Mouse (Mus musculus) kidney, adult 2 months (tissue): ENCODE measurements around the gene Gm26938. TPM values are rescaled to one million over a fixed set of nuclear protein-coding genes. Genes with fewer than 3 reads are reported as not detected.
A peak's percentile ranks its signal among the peaks of the same experiment; 100 is the strongest.

Source experiments
- DNase-seq: peaks from one replicate; pipeline ENCODE4 v3.0.0; 2021
- H3K27ac ChIP-seq: fragments of 200-500 bp; 2 replicates; pipeline ENCODE4 v1.5.1; 2012; ENCODE audit warnings: low read depth, low read length, control low read depth, inconsistent platforms; ENCODE audit not compliant: insufficient read depth
- H3K27me3 ChIP-seq: fragments of 200-500 bp; replicated peaks from 2 replicates; pipeline ENCODE4 v1.6.1; 2012; ENCODE audit warnings: mild to moderate bottlenecking, moderate library complexity, low read length, inconsistent platforms; ENCODE audit not compliant: control insufficient read depth, insufficient read depth
- H3K36me3 ChIP-seq: fragments of 200-500 bp; 2 replicates; pipeline ENCODE4 v1.6.1; 2012; ENCODE audit warnings: mild to moderate bottlenecking, moderate library complexity, low read length, inconsistent platforms; ENCODE audit not compliant: control insufficient read depth, insufficient read depth
- H3K4me1 ChIP-seq: fragments of 200-500 bp; 2 replicates; pipeline ENCODE4 v1.6.1; 2011; ENCODE audit warnings: low read length; ENCODE audit not compliant: control insufficient read depth, insufficient read depth
- H3K4me3 ChIP-seq: fragments of 200-500 bp; 2 replicates; pipeline ENCODE4 v1.5.1; 2011; ENCODE audit warnings: mild to moderate bottlenecking, low read depth, low read length, control low read depth; ENCODE audit not compliant: insufficient read depth
- CTCF ChIP-seq: fragments of 200-500 bp; conservative IDR thresholded peaks from 2 replicates; pipeline ENCODE4 v1.5.1; 2011; ENCODE audit warnings: low read depth, mild to moderate bottlenecking, control low read depth, low read length, moderate library complexity, mixed read lengths; ENCODE audit not compliant: insufficient read depth, insufficient read length
- POLR2A ChIP-seq: fragments of 200-500 bp; IDR thresholded peaks from one replicate; pipeline ENCODE4 v1.6.1; 2011; ENCODE audit warnings: low read depth, low read length, control low read depth
- WGBS: fragments of 180-500 bp; shearing (Covaris S2); methylation state at CpG from one replicate; pipeline ENCODE4 v1.1.7; 2018; 5-methylcytosine and 5-hydroxymethylcytosine counted together
- polyA plus RNA-seq: library from polyadenylated mRNA; depleted of rRNA; stranded (reverse); fragments of >200 nt; gene quantifications from 2 replicates; pipeline ENCODE4 v1.2.3, GENCODE M21; 2012; rRNA removed

The Gm26938 gene
- not detected in 2 replicates for polyA plus RNA-seq

DNA sequence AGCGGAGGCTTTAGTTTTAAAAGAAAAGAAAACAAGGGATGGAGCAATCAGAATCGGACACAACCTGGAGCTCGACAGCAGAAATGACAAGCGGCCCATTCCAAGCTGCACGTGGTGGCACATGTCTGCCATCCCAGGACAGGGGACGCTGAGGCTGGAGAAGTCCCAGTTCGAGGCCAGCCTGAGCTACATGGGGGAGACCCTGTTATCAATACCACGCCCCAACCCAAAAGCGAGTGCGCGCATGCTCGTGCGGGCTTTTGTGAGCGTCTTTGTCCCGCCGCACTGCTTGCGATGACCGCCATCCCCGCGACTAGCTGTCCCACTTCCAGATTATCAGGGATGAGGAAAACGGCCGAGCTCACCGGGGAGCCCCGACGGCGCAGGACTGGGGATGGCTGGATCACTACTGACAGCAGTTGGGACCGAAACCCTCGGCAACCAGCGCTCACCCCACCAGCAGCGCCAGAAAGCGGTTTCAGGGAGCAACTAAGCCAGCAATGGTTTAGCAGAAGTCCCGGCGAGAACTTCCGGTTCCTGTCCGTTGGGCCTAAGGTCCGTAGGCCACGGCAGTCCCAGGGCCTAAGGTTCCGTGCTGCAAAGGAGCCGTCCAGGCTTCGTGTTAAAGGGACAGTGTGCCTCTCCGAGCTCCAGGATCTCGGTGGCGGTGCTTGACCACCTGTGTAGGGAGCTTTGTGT lies at the start of gene Gm26938, which contains the start of gene Psmg3:
Gene Gm26938 (minus strand): TSS at position 51 of the 699 bp plus-strand sequence.
Gene Psmg3 (minus strand): TSS at position 529 of the 699 bp plus-strand sequence.
- under 1% methylated on average over 43 of the region's 43 CpGs for WGBS
- Histone ChIP-seq H3K4me1 (peaks cover 7% of the 10 kb centered on the region), H3K27ac (no peak within 1 kb of the TSS; the same call in 1 of the 2 replicates), H3K27me3 (no peaks in the 10 kb centered on the region), H3K36me3 (peaks cover 1% of the 10 kb centered on the region; the same call in 1 of the 2 replicates), H3K4me3 (peak within 1 kb of the TSS; percentile 95)
- DNase-seq: peak; percentile 94
- TF ChIP-seq CTCF: no peak
- TF ChIP-seq POLR2A: peak; percentile 43

DNA sequence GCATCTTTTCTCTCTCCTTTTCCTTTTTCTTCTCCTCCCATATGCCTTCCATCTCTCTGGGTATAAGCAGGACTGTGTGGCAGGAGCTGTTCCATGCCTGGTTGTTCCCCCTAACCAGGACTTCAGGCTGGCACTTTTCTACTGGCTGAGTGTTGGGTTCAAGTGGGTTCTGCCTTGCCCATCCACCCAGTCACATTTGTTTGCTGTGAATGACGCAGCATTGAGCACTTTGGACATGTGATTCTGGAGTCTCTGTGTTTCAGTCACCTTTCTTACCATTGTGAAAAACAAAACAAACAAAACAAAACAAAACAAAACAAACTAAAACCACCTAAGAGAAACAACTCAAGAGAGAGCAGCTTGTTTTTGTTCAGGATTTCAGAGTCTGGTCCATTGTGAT lies 45.3 kb upstream of the Gm26938 start:
- H3K27ac ChIP-seq: no peak overlapping the region
- no peak for DNase-seq
- no peaks in the 10 kb centered on the region for H3K27me3 ChIP-seq
- H3K4me3 ChIP-seq: no peak overlapping the region
- 88% methylated on average over 1 of the region's 1 CpGs for WGBS
- TF ChIP-seq CTCF: no peak
- no peak for TF ChIP-seq POLR2A
- H3K4me1 ChIP-seq: no peaks in the 10 kb centered on the region
- no peaks in the 10 kb centered on the region for H3K36me3 ChIP-seq

DNA sequence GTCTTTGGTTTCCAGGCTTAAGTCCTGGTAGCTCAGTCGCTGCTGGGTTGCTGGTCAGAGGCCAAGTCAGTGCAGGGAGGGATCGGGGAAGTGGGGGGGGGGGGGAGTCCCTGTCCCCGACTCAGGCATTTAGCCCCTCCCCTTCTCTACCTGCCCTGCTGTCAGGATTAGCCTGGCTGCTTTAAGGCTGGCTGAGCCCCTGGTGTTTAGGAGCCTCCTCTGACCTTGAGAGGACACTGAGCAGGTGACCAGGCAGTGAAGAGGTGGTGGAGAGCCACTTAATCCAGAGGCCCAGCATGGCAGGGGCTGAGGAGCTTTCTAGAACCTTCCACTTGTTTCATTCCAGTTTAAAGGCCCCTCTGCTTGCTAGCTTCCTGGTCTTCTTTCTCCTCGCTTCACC lies 44.7 kb upstream of the Gm26938 start:
- Histone ChIP-seq H3K27ac (no peak overlapping the region; the same call in 1 of the 2 replicates), H3K27me3 (no peaks in the 10 kb centered on the region), H3K4me3 (no peak overlapping the region), H3K4me1 (no peaks in the 10 kb centered on the region), H3K36me3 (no peaks in the 10 kb centered on the region)
- DNase-seq: peak; percentile 51
- no peak for TF ChIP-seq POLR2A
- no peak for TF ChIP-seq CTCF
- WGBS: 21% methylated on average over 4 of the region's 4 CpGs

DNA sequence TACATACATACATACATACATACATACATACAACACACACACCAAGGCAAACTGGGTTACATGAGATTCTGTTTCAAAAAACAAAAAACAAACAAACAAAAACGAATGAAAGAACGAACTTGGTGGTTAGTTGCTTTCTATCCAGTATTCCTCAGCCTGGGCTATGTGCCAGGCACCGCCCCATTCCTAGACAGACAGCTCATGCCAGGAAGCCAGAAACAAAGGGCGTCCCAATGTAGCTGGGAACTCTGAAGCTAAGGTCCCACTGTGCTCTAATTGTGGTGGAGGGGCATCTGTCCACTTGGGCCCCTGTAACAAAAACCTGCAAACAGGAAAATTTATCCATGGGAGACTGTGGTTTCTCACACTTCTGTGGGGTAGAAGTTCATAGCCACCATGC lies 36.6 kb upstream of the Gm26938 start:
- H3K4me1 ChIP-seq: no peaks in the 10 kb centered on the region
- TF ChIP-seq CTCF: no peak
- TF ChIP-seq POLR2A: no peak
- WGBS: 22% methylated on average over 4 of the region's 4 CpGs
- no peak overlapping the region for H3K27ac ChIP-seq
- H3K27me3 ChIP-seq: no peaks in the 10 kb centered on the region
- DNase-seq: peak; percentile 81
- no peak overlapping the region for H3K4me3 ChIP-seq
- no peaks in the 10 kb centered on the region for H3K36me3 ChIP-seq

DNA sequence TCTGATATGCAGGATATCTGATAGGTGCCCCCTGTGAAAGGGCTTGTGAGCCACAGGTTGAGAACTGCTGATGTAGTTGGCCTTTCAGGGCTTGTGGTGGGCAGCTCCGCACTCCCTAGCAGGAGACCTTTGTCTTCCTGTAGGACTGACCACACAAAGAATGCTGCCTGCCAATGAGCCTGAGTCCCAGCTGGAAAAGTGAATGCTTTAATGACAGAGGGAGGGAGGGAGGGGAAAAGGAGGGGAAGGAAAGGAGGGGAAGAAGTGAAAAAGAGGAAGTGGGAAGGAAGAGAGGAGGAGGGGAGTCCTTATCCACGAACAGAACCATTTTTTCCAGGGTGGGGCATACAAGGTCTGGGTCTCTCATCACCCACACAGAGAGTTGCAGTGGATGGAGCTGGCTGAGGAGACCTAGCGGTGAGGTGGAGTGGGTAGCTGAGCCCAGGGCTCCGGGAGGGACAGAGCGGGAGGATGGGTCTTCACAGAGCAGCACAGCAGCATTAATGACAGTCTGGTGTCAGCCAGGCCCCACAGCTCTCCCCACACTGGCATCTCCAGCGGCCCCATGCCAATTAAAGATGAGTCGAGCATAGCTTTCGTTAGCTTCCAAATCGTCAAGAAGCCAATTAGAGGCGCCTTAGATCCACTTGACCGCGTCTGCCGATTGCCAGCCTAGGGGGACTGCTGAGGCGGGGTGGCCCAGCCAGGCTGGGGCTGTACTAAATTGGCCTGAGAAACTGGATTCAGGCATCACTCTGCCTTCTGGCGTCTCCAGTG lies 34.3 kb upstream of the Gm26938 start:
- Histone ChIP-seq H3K36me3 (no peaks in the 10 kb centered on the region), H3K27me3 (no peaks in the 10 kb centered on the region), H3K4me1 (no peaks in the 10 kb centered on the region), H3K27ac (no peak overlapping the region), H3K4me3 (no peak overlapping the region)
- 39% methylated on average over 15 of the region's 15 CpGs for WGBS
- TF ChIP-seq CTCF (no peak), POLR2A (no peak)
- DNase-seq: no peak

DNA sequence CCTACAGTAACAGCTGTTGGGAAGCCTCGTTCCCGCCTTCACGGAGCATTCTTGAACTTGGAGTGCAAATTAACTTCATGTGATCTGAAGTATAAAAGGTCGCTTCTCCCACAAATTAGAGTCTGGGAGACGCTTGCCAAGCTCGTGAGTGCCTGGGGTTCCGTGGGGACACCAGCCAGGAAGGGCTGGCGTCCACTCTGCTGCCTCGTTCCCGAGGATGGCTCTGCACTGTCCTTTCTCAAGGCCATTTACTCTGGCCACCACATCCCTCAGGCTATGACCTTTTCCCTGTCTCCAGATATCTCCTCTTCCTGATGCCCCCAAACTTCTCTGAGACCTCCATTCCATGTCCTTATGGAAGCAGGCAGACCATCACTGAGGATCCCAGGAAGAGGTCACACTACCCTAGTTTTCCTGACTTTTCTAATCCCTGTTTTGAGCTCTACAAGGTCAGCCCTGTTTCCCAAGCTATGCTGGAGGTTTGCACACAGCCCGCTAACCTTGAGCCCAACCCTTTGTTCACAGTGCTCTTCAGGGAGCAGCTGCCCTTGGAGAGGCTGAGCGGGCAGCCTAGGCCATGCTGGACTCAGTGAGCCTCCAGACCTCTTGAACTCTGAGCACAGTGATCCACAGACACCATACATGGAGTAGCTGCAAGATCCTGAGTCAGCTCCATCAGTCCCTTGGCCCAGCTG lies 23.6 kb upstream of the Gm26938 start:
- no peaks in the 10 kb centered on the region for H3K27me3 ChIP-seq
- WGBS: 51% methylated on average over 12 of the region's 12 CpGs
- no peaks in the 10 kb centered on the region for H3K36me3 ChIP-seq
- no peak overlapping the region for H3K4me3 ChIP-seq
- DNase-seq: peak; percentile 51
- TF ChIP-seq CTCF (no peak), POLR2A (no peak)
- peak overlapping the region; percentile 18; the same call in 1 of the 2 replicates for H3K27ac ChIP-seq
- H3K4me1 ChIP-seq: no peaks in the 10 kb centered on the region
